Mouse (Mus musculus) CH12.LX (cell line): ENCODE measurements at regions not wholly inside any gene's neighbourhood (a gene's known extent, or its start where the extent isn't known, plus 50 kb on each side); places are given as distances from the start of the nearest gene placed in this dataset.

Experiments
- DNase-seq: peaks from one replicate; pipeline ENCODE4 v3.0.0-alpha.2; 2013; ENCODE audit errors: extremely low read depth
- H3K27ac ChIP-seq: 2 replicates; pipeline ENCODE4 v1.5.1; 2012; ENCODE audit warnings: low read depth, mild to moderate bottlenecking, control low read depth, moderate library complexity; ENCODE audit not compliant: insufficient read depth
- H3K27me3 ChIP-seq: replicated peaks from 2 replicates; pipeline ENCODE3; 2012; ENCODE audit warnings: inconsistent platforms
- H3K36me3 ChIP-seq, 2 experiments: replicated peaks in 1 of 2; 2 replicates each; pipeline versions ENCODE3 to v1.6.1; 2012; ENCODE audit warnings: inconsistent platforms in 1 of 2, low read length in 1 of 2, mild to moderate bottlenecking in 1 of 2, mixed read lengths in 1 of 2, moderate library complexity in 1 of 2; ENCODE audit not compliant: control insufficient read depth in 1 of 2, insufficient read depth in 1 of 2
- H3K4me1 ChIP-seq, 2 experiments: 2 replicates each; pipeline ENCODE4 v1.6.1; 2012; ENCODE audit warnings: inconsistent platforms in 1 of 2, moderate library complexity in 1 of 2; ENCODE audit not compliant: insufficient read depth in 2 of 2, control insufficient read depth in 1 of 2
- H3K4me2 ChIP-seq: 2 replicates; pipeline ENCODE4 v1.6.1; 2012; ENCODE audit warnings: low read depth, mild to moderate bottlenecking, control low read depth; ENCODE audit not compliant: poor library complexity, insufficient read depth, severe bottlenecking
- H3K4me3 ChIP-seq, 3 experiments: fragments of 150-350 bp in 1 of 3; sonication (generic) in 1 of 3; replicated peaks in 1 of 3; 2 replicates each; pipeline versions ENCODE3 to v1.5.1; 2011 to 2012; ENCODE audit warnings: low read depth in 2 of 3, low read length in 2 of 3, mild to moderate bottlenecking in 2 of 3, moderate library complexity in 2 of 3, control low read depth in 1 of 3, improper control_type of control experiment in 1 of 3, inconsistent platforms in 1 of 3, mixed read lengths in 1 of 3; ENCODE audit not compliant: poor library complexity in 1 of 3
- H3K79me2 ChIP-seq: replicated peaks from 2 replicates; pipeline ENCODE4 v1.6.1; 2012; ENCODE audit warnings: mild to moderate bottlenecking, moderate library complexity; ENCODE audit not compliant: control insufficient read depth, poor library complexity, insufficient read depth, severe bottlenecking; ENCODE audit errors: extremely low read depth
- H3K9ac ChIP-seq: 2 replicates; pipeline ENCODE4 v1.6.1; 2012; ENCODE audit warnings: low read depth, mild to moderate bottlenecking, control low read depth, moderate library complexity; ENCODE audit not compliant: insufficient read depth
- H3K9me3 ChIP-seq: replicated peaks from 2 replicates; pipeline ENCODE3; 2012; ENCODE audit warnings: low read length, inconsistent platforms, mixed read lengths
- BHLHE40 ChIP-seq: IDR thresholded peaks from 2 replicates; pipeline ENCODE4 v1.6.1; 2011; ENCODE audit warnings: mild to moderate bottlenecking, low read depth, low read length, improper control_type of control experiment
- CHD1 ChIP-seq: IDR thresholded peaks from 2 replicates; pipeline ENCODE4 v1.6.1; 2012; ENCODE audit warnings: low read depth, low read length, improper control_type of control experiment, inconsistent platforms
- CHD2 ChIP-seq: IDR thresholded peaks from 2 replicates; pipeline ENCODE4 v1.6.1; 2011; ENCODE audit warnings: low read length, improper control_type of control experiment
- E2F4 ChIP-seq: IDR thresholded peaks from 2 replicates; pipeline ENCODE4 v1.6.1; 2011; ENCODE audit warnings: low read depth, low read length, improper control_type of control experiment; ENCODE audit not compliant: insufficient replicate concordance
- ELF1 ChIP-seq: IDR thresholded peaks from 2 replicates; pipeline ENCODE4 v1.6.1; 2014; ENCODE audit warnings: low read depth, mild to moderate bottlenecking, inconsistent platforms, low read length, improper control_type of control experiment
- GABPA ChIP-seq: IDR thresholded peaks from 2 replicates; pipeline ENCODE4 v1.6.1; 2012; ENCODE audit warnings: low read depth, low read length, improper control_type of control experiment, inconsistent platforms; ENCODE audit not compliant: insufficient replicate concordance
- HCFC1 ChIP-seq: IDR thresholded peaks from 2 replicates; pipeline ENCODE4 v1.6.1; 2012; ENCODE audit warnings: low read depth, mild to moderate bottlenecking, inconsistent platforms, low read length, improper control_type of control experiment
- IRF4 ChIP-seq: IDR thresholded peaks from 2 replicates; pipeline ENCODE4 v1.6.1; 2014; ENCODE audit warnings: low read depth, mild to moderate bottlenecking, inconsistent platforms, low read length, improper control_type of control experiment
- KAT2A ChIP-seq: IDR thresholded peaks from 2 replicates; pipeline ENCODE4 v1.6.1; 2012; ENCODE audit warnings: low read length, improper control_type of control experiment, inconsistent platforms; ENCODE audit not compliant: insufficient replicate concordance
- MAFK ChIP-seq: IDR thresholded peaks from 2 replicates; pipeline ENCODE4 v1.6.1; 2011; ENCODE audit warnings: low read length, improper control_type of control experiment; ENCODE audit not compliant: insufficient replicate concordance
- MAX ChIP-seq: IDR thresholded peaks from 2 replicates; pipeline ENCODE4 v1.6.1; 2011; ENCODE audit warnings: low read length, improper control_type of control experiment
- MAZ ChIP-seq: IDR thresholded peaks from 2 replicates; pipeline ENCODE4 v1.6.1; 2012; ENCODE audit warnings: low read depth, mild to moderate bottlenecking, inconsistent platforms, low read length, improper control_type of control experiment, moderate library complexity
- MXI1 ChIP-seq: IDR thresholded peaks from 2 replicates; pipeline ENCODE4 v1.6.1; 2011; ENCODE audit warnings: mild to moderate bottlenecking, low read depth, low read length, improper control_type of control experiment
- MYC ChIP-seq: IDR thresholded peaks from 2 replicates; pipeline ENCODE4 v1.6.1; 2011; ENCODE audit warnings: low read depth, mild to moderate bottlenecking, improper control_type of control experiment, low read length
- NELFE ChIP-seq: IDR thresholded peaks from 2 replicates; pipeline ENCODE4 v1.6.1; 2011; ENCODE audit warnings: low read depth, low read length, improper control_type of control experiment
- NRF1 ChIP-seq: IDR thresholded peaks from 2 replicates; pipeline ENCODE4 v1.6.1; 2014; ENCODE audit warnings: low read depth, mild to moderate bottlenecking, inconsistent platforms, low read length, improper control_type of control experiment, moderate library complexity
- PAX5 ChIP-seq: IDR thresholded peaks from 2 replicates; pipeline ENCODE4 v1.6.1; 2012; ENCODE audit warnings: low read length, inconsistent platforms, mixed read lengths
- POLR2A ChIP-seq: IDR thresholded peaks from 2 replicates; pipeline ENCODE4 v1.6.1; 2011; ENCODE audit warnings: low read depth, mild to moderate bottlenecking, improper control_type of control experiment, low read length
- POLR2AphosphoS2 ChIP-seq: IDR thresholded peaks from 2 replicates; pipeline ENCODE4 v1.6.1; 2011; ENCODE audit warnings: low read depth, low read length, improper control_type of control experiment
- RAD21 ChIP-seq: IDR thresholded peaks from 2 replicates; pipeline ENCODE4 v1.6.1; 2011; ENCODE audit warnings: low read depth, mild to moderate bottlenecking, low read length, improper control_type of control experiment, moderate library complexity
- RCOR1 ChIP-seq: conservative IDR thresholded peaks from 2 replicates; pipeline ENCODE4 v1.6.1; 2012; ENCODE audit warnings: low read depth, mild to moderate bottlenecking, inconsistent platforms, low read length, improper control_type of control experiment
- SIN3A ChIP-seq: IDR thresholded peaks from 2 replicates; pipeline ENCODE4 v1.6.1; 2012; ENCODE audit warnings: low read length, improper control_type of control experiment, inconsistent platforms
- SMC3 ChIP-seq: IDR thresholded peaks from 2 replicates; pipeline ENCODE4 v1.6.1; 2011; ENCODE audit warnings: low read depth, low read length, improper control_type of control experiment
- TBP ChIP-seq: conservative IDR thresholded peaks from 2 replicates; pipeline ENCODE4 v1.6.1; 2011; ENCODE audit warnings: low read depth, low read length, improper control_type of control experiment
- UBTF ChIP-seq: IDR thresholded peaks from 2 replicates; pipeline ENCODE4 v1.6.1; 2012; ENCODE audit warnings: low read depth, mild to moderate bottlenecking, inconsistent platforms, low read length, improper control_type of control experiment, moderate library complexity
- USF2 ChIP-seq: conservative IDR thresholded peaks from 2 replicates; pipeline ENCODE4 v1.6.1; 2011; ENCODE audit warnings: low read depth, low read length, improper control_type of control experiment
- ZKSCAN1 ChIP-seq: IDR thresholded peaks from 2 replicates; pipeline ENCODE4 v1.6.1; 2012; ENCODE audit warnings: low read depth, inconsistent platforms, low read length, improper control_type of control experiment, borderline replicate concordance
- ZMIZ1 ChIP-seq: IDR thresholded peaks from 2 replicates; pipeline ENCODE4 v1.6.1; 2012; ENCODE audit warnings: low read depth, mild to moderate bottlenecking, inconsistent platforms, low read length, improper control_type of control experiment
- dilution Hi-C: fragments of 300-500 bp; cut with MboI; formaldehyde crosslinking; loops from 2 replicates; pipeline ENCODE4 v1.14.3; 2020; ENCODE audit warnings: low sequenced_read_pairs; ENCODE audit not compliant: extremely low pct_unique_long_range_greater_than_20kb, extremely low pct_ligation_motif_present
- in situ Hi-C: fragments of 300-500 bp; cut with MboI; formaldehyde crosslinking; loops from 3 replicates; pipeline ENCODE4 v1.14.3; 2019; ENCODE audit warnings: low sequenced_read_pairs, low pct_ligation_motif_present, low pct_unique_long_range_greater_than_20kb, mixed read lengths

DNA sequence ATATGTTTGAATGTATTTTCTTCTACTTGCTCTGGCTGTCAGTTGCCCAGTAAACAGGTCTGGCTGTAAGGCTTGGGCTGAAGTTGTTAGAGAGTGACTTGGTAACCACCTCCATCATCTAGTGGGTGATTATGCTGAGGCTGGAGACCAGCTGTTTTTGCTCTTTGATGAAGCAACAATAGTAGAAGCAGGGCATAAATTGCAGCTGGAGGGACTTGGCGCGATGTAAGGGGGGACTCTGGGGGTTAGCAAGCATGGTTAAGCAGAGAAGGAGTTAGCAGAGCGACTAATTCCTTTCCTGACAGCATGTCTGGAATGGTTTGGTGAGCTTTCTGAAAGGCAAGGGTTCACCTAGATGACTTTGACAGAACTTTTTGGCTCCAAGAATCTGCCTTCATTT is 930.0 kb upstream of the Slit2 start:
- in situ Hi-C loops (no loop called here), dilution Hi-C loops (no loop called here)
- Histone ChIP-seq H3K79me2 (no peaks in the 10 kb centered on the region), H3K4me2 (no peak overlapping the region), H3K36me3 (no peaks in the 10 kb centered on the region), H3K9ac (no peak overlapping the region), H3K4me3 (no peak overlapping the region), H3K4me1 (no peaks in the 10 kb centered on the region), H3K27ac (no peak overlapping the region), H3K9me3 (peaks cover 27% of the 10 kb centered on the region), H3K27me3 (no peaks in the 10 kb centered on the region)
- DNase-seq: no peak
- TF ChIP-seq SMC3 (no peak), KAT2A (no peak), MAFK (no peak), UBTF (no peak), MXI1 (no peak), POLR2AphosphoS2 (no peak), PAX5 (no peak), USF2 (no peak)
- TF ChIP-seq, all 38 proteins: peak for 0

DNA sequence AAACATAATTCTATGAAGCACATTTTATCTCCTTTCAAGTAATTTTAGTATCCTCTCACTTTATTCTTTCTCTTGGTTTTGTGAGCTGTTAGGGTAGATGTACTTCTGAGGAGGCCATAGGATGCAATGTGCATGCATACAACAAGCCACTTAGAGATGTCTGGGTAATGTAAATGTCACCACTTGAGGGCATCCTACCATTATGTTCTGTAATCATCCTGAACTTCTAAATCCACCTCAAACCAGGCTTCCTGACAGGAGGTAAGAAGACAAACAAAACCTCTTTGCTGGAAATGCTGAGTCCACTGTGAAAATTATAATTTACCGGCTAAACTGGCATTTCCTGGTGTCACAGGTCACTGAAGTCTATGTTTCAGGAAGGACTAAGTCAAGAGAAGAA is 946.2 kb upstream of the Slit2 start:
- DNase-seq: no peak
- in situ Hi-C loops: no loop called here

DNA sequence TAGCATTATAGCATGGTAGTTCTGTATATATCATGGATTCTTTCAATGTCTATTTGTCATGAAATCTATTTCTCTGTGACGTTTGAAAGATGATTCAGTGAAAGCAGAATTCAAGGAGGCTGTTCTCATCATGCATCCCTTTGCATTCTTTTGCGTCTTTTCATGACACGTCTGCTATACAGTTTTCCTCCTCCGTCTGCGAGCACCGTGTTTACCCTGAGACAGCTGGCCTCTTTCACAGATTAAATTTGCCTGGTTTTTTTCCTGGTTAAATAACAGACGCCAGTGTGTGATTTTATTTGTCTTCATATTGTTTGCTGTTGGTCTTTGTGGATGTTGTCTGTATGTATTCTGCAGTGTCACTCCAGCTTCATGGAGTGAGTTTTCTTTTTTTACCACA is 948.9 kb upstream of the Slit2 start:
- H3K79me2 ChIP-seq: no peaks in the 10 kb centered on the region
- no peaks in the 10 kb centered on the region for H3K4me1 ChIP-seq
- in situ Hi-C loops (no loop called here), dilution Hi-C loops (no loop called here)
- TF ChIP-seq MYC: no peak
- no peak for TF ChIP-seq SMC3
- TF ChIP-seq GABPA: no peak
- no peak for TF ChIP-seq KAT2A
- TF ChIP-seq NRF1: no peak
- TF ChIP-seq UBTF: no peak
- no peak for TF ChIP-seq ZMIZ1
- TF ChIP-seq CHD2: no peak
- TF ChIP-seq MAZ: no peak
- no peak for TF ChIP-seq RCOR1
- no peak for TF ChIP-seq HCFC1
- no peak for TF ChIP-seq SIN3A
- TF ChIP-seq E2F4: no peak
- no peak for TF ChIP-seq BHLHE40
- TF ChIP-seq NELFE: no peak
- TF ChIP-seq POLR2A: no peak
- no peak for TF ChIP-seq RAD21
- TF ChIP-seq POLR2AphosphoS2: no peak
- TF ChIP-seq ELF1: no peak
- no peak for TF ChIP-seq MAX
- no peaks in the 10 kb centered on the region for H3K27me3 ChIP-seq
- no peaks in the 10 kb centered on the region for H3K36me3 ChIP-seq
- DNase-seq: no peak
- H3K27ac ChIP-seq: no peak overlapping the region
- H3K4me3 ChIP-seq: no peak overlapping the region
- H3K9me3 ChIP-seq: peaks cover 19% of the 10 kb centered on the region
- H3K4me2 ChIP-seq: no peak overlapping the region
- H3K9ac ChIP-seq: no peak overlapping the region

More for the DNA sequence above, 946.2 kb upstream of the Slit2 start:
- H3K27me3 ChIP-seq: no peaks in the 10 kb centered on the region
- no peak overlapping the region for H3K4me2 ChIP-seq
- TF ChIP-seq SIN3A: no peak
- TF ChIP-seq TBP: no peak
- no peak for TF ChIP-seq USF2
- no peak for TF ChIP-seq ZKSCAN1
- no peak for TF ChIP-seq PAX5
- TF ChIP-seq SMC3: no peak
- TF ChIP-seq IRF4: no peak
- no peak for TF ChIP-seq MXI1
- TF ChIP-seq BHLHE40: no peak
- no peak for TF ChIP-seq CHD2
- no peak for TF ChIP-seq CHD1
- H3K79me2 ChIP-seq: no peaks in the 10 kb centered on the region
- H3K36me3 ChIP-seq: no peaks in the 10 kb centered on the region
- no peak overlapping the region for H3K9ac ChIP-seq
- no peak overlapping the region for H3K27ac ChIP-seq
- no peaks in the 10 kb centered on the region for H3K4me1 ChIP-seq
- H3K4me3 ChIP-seq: no peak overlapping the region
- dilution Hi-C loops: no loop called here
- peaks cover 21% of the 10 kb centered on the region for H3K9me3 ChIP-seq
